Mouse (Mus musculus): ENCODE results near the gene Gbf1.

DNA sequence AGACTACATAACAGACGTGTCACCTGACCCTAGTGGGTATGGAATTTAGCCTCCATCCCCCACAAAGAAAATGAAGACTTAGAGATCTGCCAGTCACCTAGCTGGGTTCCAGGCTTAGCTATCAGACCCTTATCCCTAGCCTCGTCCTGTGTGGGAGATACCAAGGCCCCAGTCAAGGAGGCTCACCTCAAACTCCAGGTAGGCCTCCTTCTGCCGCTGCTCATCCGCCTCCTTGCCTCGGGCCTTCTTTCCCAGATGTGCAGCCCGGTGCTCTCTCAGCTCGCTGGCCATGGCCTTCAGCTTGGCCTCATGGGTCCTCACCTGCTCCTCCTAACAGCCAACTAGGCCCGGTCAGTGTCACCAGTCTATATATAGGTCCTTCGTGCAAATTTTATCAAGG lies 160.8 kb downstream of the Gbf1 start:
- TF ChIP-seq CTCF (conservative IDR thresholded peaks at IDR 0.05; ENCODE audit: insufficient read depth, insufficient read length, low read depth, low read length), result no peak
- TF ChIP-seq POLR2A (IDR thresholded peaks at IDR 0.05; ENCODE audit: low read depth, low read length), result no peak

Measured in kidney, adult 2 months (tissue).